Mouse (Mus musculus) adrenal gland, postnatal 14 days (tissue): ENCODE data around the gene Plekhg4. TPM values are rescaled to one million over a fixed set of nuclear protein-coding genes. Genes with fewer than 3 reads are reported as not detected.

Source experiments
- DNase-seq: peaks from one replicate; pipeline ENCODE4 v3.0.0; 2021; ENCODE audit warnings: mixed read lengths
- long read RNA-seq, 2 experiments: library from polyadenylated mRNA; stranded (forward); transcript quantifications; one replicate each; pipeline ENCODE4 v2.0.0; 2021
- total RNA-seq: library from RNA; stranded (reverse); gene quantifications from 2 replicates; pipeline ENCODE4 v1.2.3, GENCODE M21; 2021

Plekhg4 gene
- 0.26 and 0.98 TPM in 2 replicates for total RNA-seq
- long read RNA-seq, experiment 1 = 0 reads
- long read RNA-seq, experiment 2, partial matches to known transcripts = 1 of 1 reads
- long read RNA-seq, experiment 2, other reads (novel, unspliced or antisense) = 0 of 1 reads

DNA sequence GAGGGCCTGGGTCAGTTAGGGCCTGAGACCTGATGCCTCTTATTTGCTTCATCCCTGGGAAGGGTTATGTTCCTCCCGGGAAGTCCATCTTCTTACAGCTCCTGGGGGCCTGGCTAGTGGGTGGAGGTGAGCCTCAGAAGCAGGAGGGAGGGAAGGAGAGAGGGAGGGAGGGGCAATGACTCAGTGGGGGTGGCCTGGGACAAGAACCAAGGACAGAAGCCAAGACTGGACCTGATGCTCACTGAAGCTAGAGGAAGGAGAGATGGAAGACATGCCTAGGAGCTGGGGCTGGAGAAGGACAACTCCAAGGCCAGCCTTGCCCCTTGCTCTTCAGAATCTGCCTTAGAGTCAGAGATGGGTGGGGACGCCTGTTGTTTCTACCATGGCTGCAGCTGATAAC, at the start of gene Plekhg4:
Gene Plekhg4 (plus strand): TSS at position 243 of the 400 bp plus-strand sequence.
- peak; percentile 67 for DNase-seq

- no peak for DNase-seq
Observed at GRCm38 (mm10) chr8:105325641-105326093, 47.4 kb upstream of the Plekhg4 start.

DNA sequence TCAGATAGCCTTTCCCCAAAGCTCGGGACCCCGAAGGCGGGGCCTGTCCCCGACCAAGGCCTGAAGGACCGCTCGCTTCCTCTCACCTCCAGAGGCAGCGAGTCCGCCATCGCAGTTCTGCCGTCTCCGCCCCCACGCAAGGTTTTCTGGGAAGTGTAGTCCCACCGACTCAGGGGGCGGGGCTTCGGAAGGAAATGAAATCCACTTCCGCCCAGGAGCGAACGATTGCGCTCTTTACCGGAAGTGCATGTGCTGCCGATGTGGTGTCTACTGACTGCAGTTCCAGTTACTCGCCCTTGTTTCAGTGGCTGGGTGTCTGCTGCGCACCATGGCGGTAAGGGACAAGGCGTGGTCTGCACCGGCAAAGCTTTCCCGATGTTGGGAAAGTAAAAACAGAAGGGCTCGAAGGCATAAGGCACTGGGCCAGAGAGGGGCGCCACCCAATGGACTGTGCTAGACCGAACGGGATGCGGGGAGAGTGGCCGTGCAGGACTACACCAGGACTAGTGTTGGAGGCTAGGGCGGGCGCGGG, 46.9 kb upstream of the Plekhg4 start, which contains the start of the genes Lrrc29 and Tmem208:
Gene Lrrc29 (minus strand): TSS at position 138 of the 532 bp plus-strand sequence.
Gene Tmem208 (plus strand): TSS at position 214 of the 532 bp plus-strand sequence.
- DNase-seq = peak; percentile 98

- DNase-seq = no peak
Observed at GRCm38 (mm10) chr8:105326968-105327367, 46.1 kb upstream of the Plekhg4 start.

DNA sequence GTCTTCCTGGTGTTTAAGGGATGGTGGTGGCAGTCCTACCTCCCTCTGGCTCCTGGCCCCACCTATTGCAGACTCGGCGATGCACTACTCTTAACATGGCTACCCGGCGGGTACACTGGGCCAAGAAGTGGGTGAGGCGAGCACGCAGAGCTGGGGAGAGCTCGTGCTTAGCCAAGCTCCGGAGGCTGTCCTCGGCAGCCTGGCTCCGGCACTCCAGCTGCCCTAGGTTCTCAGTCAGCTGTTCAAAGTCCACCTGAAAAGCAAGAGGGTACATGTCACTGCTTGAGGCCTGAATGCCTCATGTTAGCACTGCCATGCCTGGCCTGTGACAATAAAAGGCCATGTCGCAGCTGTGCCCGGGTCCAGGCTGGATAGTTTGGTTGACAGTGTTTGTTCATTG, 42.7 kb upstream of the Plekhg4 start:
- no peak for DNase-seq

- no peak for DNase-seq
Observed at GRCm38 (mm10) chr8:105331469-105331868, 41.6 kb upstream of the Plekhg4 start.

DNA sequence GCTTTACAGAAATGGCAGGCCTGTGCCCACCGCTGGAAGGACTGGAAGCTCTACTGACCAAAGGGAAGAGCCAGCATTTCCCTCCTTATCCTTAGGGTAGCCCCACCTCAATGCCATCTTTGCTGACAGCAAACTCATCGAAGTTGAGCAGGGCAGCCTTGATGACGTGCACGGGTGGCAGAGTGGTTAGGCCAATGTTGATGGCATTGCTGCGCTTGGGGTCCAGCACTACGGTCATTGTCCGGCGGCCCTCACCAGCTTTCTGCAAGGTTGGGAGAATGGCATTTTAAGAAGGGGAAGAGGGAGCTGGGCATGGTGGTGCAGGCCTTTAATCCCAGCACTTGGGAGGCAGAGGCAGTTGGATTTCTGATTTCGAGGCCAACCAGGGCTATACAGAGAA, 41.1 kb upstream of the Plekhg4 start:
- no peak for DNase-seq

- DNase-seq = no peak
Observed at GRCm38 (mm10) chr8:105332523-105332922, 40.6 kb upstream of the Plekhg4 start.

DNA sequence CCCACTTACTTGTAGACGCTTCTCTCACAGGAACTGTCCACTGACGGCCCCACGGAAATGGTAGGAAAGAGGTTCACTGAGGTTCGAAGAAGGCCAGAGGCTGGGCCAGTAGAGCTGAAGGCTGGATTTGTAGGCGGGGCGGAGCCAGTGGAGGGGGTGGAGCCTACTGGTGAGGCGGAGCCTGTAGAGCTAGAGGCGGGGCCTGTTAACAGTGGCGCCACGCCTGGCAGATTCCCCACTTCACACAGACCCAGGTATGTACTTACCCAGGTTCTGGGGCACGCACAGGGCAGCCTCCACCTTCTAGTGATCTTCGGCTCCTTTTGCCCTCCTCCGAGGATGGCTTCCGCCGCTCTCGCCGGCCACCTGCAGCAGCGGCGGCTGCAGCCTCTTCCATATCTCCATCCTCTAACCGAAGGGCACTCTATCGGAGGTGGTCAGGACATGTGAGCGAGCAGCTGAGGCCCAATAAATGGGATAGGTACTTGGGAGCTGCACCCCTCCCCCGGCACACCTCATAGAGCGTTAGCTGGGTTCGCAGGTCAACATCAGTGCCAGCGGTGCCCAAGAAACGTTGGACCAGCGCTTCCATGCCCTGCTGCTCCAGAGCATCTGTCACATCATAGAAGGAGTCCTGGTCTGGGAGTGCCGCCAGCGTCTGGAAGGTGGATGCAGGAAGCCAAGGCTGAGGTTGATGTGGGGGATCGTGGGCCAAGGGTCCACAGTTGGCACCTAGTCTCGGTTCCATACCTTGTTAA, 36.5 kb upstream of the Plekhg4 start:
- DNase-seq = no peak

GRCm38 (mm10) chr8:105338992-105339391, 34.1 kb upstream of the Plekhg4 start:
- DNase-seq = no peak

DNA sequence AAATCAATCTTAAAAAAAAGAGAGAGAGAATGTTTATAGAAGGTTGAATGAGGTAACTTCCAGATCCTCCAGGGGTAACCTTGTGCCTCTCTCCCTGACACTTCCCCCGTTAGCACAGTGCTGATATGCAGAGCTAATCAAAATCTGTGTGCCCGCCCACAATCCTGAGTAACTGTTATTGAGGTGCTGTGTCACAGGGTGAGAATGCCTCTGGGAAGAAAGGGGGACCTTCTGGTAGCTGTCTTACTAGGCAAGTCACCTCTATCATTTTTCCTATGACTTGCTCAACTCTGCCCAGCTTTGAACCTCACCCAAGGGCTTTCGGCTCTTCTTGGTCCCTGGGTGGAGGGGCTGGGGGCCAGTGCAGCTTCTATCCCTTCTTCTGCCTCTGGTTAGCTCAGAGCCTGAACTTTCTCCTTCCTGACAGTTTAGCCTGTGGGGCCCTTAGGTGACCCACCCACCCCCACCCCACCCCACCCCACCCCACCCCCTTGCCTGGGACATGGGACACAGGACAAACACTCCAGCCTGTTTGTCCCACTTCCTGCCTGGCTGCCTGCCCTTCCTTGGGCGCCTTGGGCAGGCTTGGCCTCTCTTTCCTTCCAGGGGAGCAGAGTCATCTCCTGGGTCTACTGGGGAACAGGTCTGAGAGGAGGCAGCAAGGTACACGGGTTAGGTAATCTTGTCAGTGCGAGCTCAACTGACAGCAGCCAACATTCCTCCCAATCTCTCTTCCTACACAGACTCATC, 33.0 kb upstream of the Plekhg4 start:
- DNase-seq = peak; percentile 56

DNA sequence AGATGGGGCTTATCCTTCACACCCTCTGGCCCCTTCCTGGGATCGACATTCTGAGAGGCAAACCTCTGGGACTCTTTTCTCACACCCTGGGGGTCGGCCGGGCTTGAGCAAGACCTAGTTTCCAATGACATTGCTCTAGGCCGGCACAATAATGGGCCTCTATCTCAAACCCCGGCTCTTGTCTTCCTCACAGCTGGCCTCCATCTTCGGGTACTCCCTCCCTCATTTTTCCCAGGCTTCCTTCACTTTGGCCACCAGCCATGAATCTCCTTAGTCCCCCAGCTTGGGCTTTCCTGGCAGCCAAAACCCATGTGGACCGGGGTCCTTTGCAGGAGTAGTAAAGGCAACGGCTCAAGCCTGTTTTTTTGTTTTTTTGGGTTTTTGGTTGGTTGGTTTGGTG, 31.7 kb upstream of the Plekhg4 start:
- no peak for DNase-seq

GRCm38 (mm10) chr8:105342768-105343167, 30.3 kb upstream of the Plekhg4 start:
- DNase-seq = no peak

- no peak for DNase-seq
Observed at GRCm38 (mm10) chr8:105343791-105344574, 29.1 kb upstream of the Plekhg4 start.

GRCm38 (mm10) chr8:105345061-105345975, 27.8 kb upstream of the Plekhg4 start:
- peak; percentile 69 for DNase-seq

DNA sequence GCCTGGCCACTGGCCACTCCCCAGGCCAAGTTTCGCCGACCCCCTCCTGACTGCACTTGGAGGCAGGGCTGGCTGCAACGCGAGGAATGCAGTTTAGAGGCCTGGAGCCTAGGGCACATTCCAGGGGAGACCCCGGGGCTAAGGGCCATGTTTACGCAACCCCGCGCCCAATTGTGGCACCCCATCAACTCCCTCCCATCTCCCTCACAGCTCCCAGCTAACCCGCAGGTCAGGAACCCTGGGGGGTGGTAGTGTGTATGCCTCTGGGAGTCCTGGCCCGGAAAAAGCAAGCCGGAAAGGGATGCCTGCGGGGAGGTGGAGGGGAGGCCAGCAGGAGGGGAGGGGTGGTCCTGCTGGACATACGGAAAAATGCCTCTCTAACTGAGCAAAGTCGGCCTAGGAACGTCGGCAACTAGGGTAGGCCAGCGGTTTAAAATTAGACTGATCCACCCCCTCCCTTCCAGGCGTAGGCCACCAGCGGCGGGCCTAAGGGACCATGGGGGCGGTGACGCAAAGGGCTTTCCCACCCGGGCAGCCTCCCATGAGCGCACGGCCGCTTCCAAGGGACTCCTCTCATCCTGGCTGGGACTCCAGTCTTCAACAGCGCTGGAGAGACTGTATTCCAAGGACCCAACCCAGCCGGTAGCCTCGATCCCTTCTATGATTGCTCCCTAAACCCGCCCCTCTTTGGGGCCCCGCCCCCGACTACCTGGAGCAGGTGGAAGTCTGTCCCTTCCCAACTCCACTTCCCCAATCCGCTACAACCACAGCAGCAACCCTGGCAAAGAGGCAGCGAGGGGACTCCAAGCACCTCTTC, 26.3 kb upstream of the Plekhg4 start:
- peak; percentile 73 for DNase-seq

- DNase-seq = peak; percentile 96
Observed at GRCm38 (mm10) chr8:105347428-105348221, 25.4 kb upstream of the Plekhg4 start, which contains the start of gene Fhod1. Fhod1 (minus strand) TSS chr8:105347953.

- DNase-seq = peak; percentile 66
Observed at GRCm38 (mm10) chr8:105348450-105349095, 24.5 kb upstream of the Plekhg4 start, which contains the start of gene Slc9a5. Slc9a5 (plus strand) TSS chr8:105348843.
